Mouse (Mus musculus): Measurements from ENCODE around the gene Fam214a.

GRCm38 (mm10) chr9:74978868-74979267 lies 26.2 kb downstream of the Fam214a start:
- no peak for TF ChIP-seq CTCF (IDR thresholded peaks at IDR 0.05; ENCODE audit: low read depth)
- no peak for TF ChIP-seq EP300 (IDR thresholded peaks at IDR 0.05; ENCODE audit: low read depth)

Data from heart, postnatal 0 days (tissue).